Mouse (Mus musculus) CH12.LX (cell line): Measurements from ENCODE around the gene Coro6. TPM values are rescaled to one million over a fixed set of nuclear protein-coding genes. Genes with fewer than 3 reads are reported as not detected.
A peak's percentile ranks its signal among the peaks of the same experiment; 100 is the strongest.

Experiments used
- DNase-seq: peaks from one replicate; pipeline ENCODE4 v3.0.0-alpha.2; 2013; ENCODE audit errors: extremely low read depth
- H3K27ac ChIP-seq: 2 replicates; pipeline ENCODE4 v1.5.1; 2012; ENCODE audit warnings: low read depth, mild to moderate bottlenecking, control low read depth, moderate library complexity; ENCODE audit not compliant: insufficient read depth
- H3K27me3 ChIP-seq: replicated peaks from 2 replicates; pipeline ENCODE3; 2012; ENCODE audit warnings: inconsistent platforms
- H3K36me3 ChIP-seq, 2 experiments: replicated peaks in 1 of 2; 2 replicates each; pipeline versions ENCODE3 to v1.6.1; 2012; ENCODE audit warnings: inconsistent platforms in 1 of 2, low read length in 1 of 2, mild to moderate bottlenecking in 1 of 2, mixed read lengths in 1 of 2, moderate library complexity in 1 of 2; ENCODE audit not compliant: control insufficient read depth in 1 of 2, insufficient read depth in 1 of 2
- H3K4me1 ChIP-seq, 2 experiments: 2 replicates each; pipeline ENCODE4 v1.6.1; 2012; ENCODE audit warnings: inconsistent platforms in 1 of 2, moderate library complexity in 1 of 2; ENCODE audit not compliant: insufficient read depth in 2 of 2, control insufficient read depth in 1 of 2
- H3K4me2 ChIP-seq: 2 replicates; pipeline ENCODE4 v1.6.1; 2012; ENCODE audit warnings: low read depth, mild to moderate bottlenecking, control low read depth; ENCODE audit not compliant: poor library complexity, insufficient read depth, severe bottlenecking
- H3K4me3 ChIP-seq, 3 experiments: fragments of 150-350 bp in 1 of 3; sonication (generic) in 1 of 3; replicated peaks in 1 of 3; 2 replicates each; pipeline versions ENCODE3 to v1.5.1; 2011 to 2012; ENCODE audit warnings: low read depth in 2 of 3, low read length in 2 of 3, mild to moderate bottlenecking in 2 of 3, moderate library complexity in 2 of 3, control low read depth in 1 of 3, improper control_type of control experiment in 1 of 3, inconsistent platforms in 1 of 3, mixed read lengths in 1 of 3; ENCODE audit not compliant: poor library complexity in 1 of 3
- H3K79me2 ChIP-seq: replicated peaks from 2 replicates; pipeline ENCODE4 v1.6.1; 2012; ENCODE audit warnings: mild to moderate bottlenecking, moderate library complexity; ENCODE audit not compliant: control insufficient read depth, poor library complexity, insufficient read depth, severe bottlenecking; ENCODE audit errors: extremely low read depth
- H3K9ac ChIP-seq: 2 replicates; pipeline ENCODE4 v1.6.1; 2012; ENCODE audit warnings: low read depth, mild to moderate bottlenecking, control low read depth, moderate library complexity; ENCODE audit not compliant: insufficient read depth
- H3K9me3 ChIP-seq: replicated peaks from 2 replicates; pipeline ENCODE3; 2012; ENCODE audit warnings: low read length, inconsistent platforms, mixed read lengths
- CTCF ChIP-seq, 2 experiments: IDR thresholded peaks in 1 of 2; conservative IDR thresholded peaks in 1 of 2; 2 replicates each; pipeline ENCODE4 v1.5.1; 2011 to 2012; ENCODE audit warnings: low read depth in 2 of 2, low read length in 2 of 2, improper control_type of control experiment in 1 of 2, inconsistent platforms in 1 of 2, mild to moderate bottlenecking in 1 of 2, moderate library complexity in 1 of 2
- E2F4 ChIP-seq: IDR thresholded peaks from 2 replicates; pipeline ENCODE4 v1.6.1; 2011; ENCODE audit warnings: low read depth, low read length, improper control_type of control experiment; ENCODE audit not compliant: insufficient replicate concordance
- ELF1 ChIP-seq: IDR thresholded peaks from 2 replicates; pipeline ENCODE4 v1.6.1; 2014; ENCODE audit warnings: low read depth, mild to moderate bottlenecking, inconsistent platforms, low read length, improper control_type of control experiment
- EP300 ChIP-seq: IDR thresholded peaks from 2 replicates; pipeline ENCODE4 v1.6.1; 2011; ENCODE audit warnings: low read length, improper control_type of control experiment
- HCFC1 ChIP-seq: IDR thresholded peaks from 2 replicates; pipeline ENCODE4 v1.6.1; 2012; ENCODE audit warnings: low read depth, mild to moderate bottlenecking, inconsistent platforms, low read length, improper control_type of control experiment
- MAFK ChIP-seq: IDR thresholded peaks from 2 replicates; pipeline ENCODE4 v1.6.1; 2011; ENCODE audit warnings: low read length, improper control_type of control experiment; ENCODE audit not compliant: insufficient replicate concordance
- MAX ChIP-seq: IDR thresholded peaks from 2 replicates; pipeline ENCODE4 v1.6.1; 2011; ENCODE audit warnings: low read length, improper control_type of control experiment
- MXI1 ChIP-seq: IDR thresholded peaks from 2 replicates; pipeline ENCODE4 v1.6.1; 2011; ENCODE audit warnings: mild to moderate bottlenecking, low read depth, low read length, improper control_type of control experiment
- NELFE ChIP-seq: IDR thresholded peaks from 2 replicates; pipeline ENCODE4 v1.6.1; 2011; ENCODE audit warnings: low read depth, low read length, improper control_type of control experiment
- NRF1 ChIP-seq: IDR thresholded peaks from 2 replicates; pipeline ENCODE4 v1.6.1; 2014; ENCODE audit warnings: low read depth, mild to moderate bottlenecking, inconsistent platforms, low read length, improper control_type of control experiment, moderate library complexity
- PAX5 ChIP-seq: IDR thresholded peaks from 2 replicates; pipeline ENCODE4 v1.6.1; 2012; ENCODE audit warnings: low read length, inconsistent platforms, mixed read lengths
- SIN3A ChIP-seq: IDR thresholded peaks from 2 replicates; pipeline ENCODE4 v1.6.1; 2012; ENCODE audit warnings: low read length, improper control_type of control experiment, inconsistent platforms
- SMC3 ChIP-seq: IDR thresholded peaks from 2 replicates; pipeline ENCODE4 v1.6.1; 2011; ENCODE audit warnings: low read depth, low read length, improper control_type of control experiment
- TBP ChIP-seq: conservative IDR thresholded peaks from 2 replicates; pipeline ENCODE4 v1.6.1; 2011; ENCODE audit warnings: low read depth, low read length, improper control_type of control experiment
- USF2 ChIP-seq: conservative IDR thresholded peaks from 2 replicates; pipeline ENCODE4 v1.6.1; 2011; ENCODE audit warnings: low read depth, low read length, improper control_type of control experiment
- ZC3H11A ChIP-seq: IDR thresholded peaks from 2 replicates; pipeline ENCODE4 v1.6.1; 2012; ENCODE audit warnings: low read depth, mild to moderate bottlenecking, inconsistent platforms, low read length, improper control_type of control experiment
- ZNF384 ChIP-seq: IDR thresholded peaks from 2 replicates; pipeline ENCODE4 v1.6.1; 2012; ENCODE audit warnings: low read depth, low read length, improper control_type of control experiment, inconsistent platforms
- dilution Hi-C: fragments of 300-500 bp; cut with MboI; formaldehyde crosslinking; loops from 2 replicates; pipeline ENCODE4 v1.14.3; 2020; ENCODE audit warnings: low sequenced_read_pairs; ENCODE audit not compliant: extremely low pct_unique_long_range_greater_than_20kb, extremely low pct_ligation_motif_present
- in situ Hi-C: fragments of 300-500 bp; cut with MboI; formaldehyde crosslinking; loops from 3 replicates; pipeline ENCODE4 v1.14.3; 2019; ENCODE audit warnings: low sequenced_read_pairs, low pct_ligation_motif_present, low pct_unique_long_range_greater_than_20kb, mixed read lengths
- polyA plus RNA-seq: library from polyadenylated mRNA; unstranded; fragments of >175 nt; gene quantifications from 2 replicates; pipeline ENCODE4 v1.2.1, GENCODE M21; 2012; ENCODE audit warnings: low read depth; ENCODE audit not compliant: insufficient read length
- total RNA-seq, 2 experiments: library from RNA; depleted of rRNA; stranded (reverse); fragments of 300-350 nt in 1 of 2; fragments of >200 nt in 1 of 2; gene quantifications; 2 replicates each; pipeline ENCODE4 v1.2.3; 2012 to 2014

Coro6 gene
- total and polyA plus RNA-seq, 3 experiments = 0.25 to 0.39 TPM; not detected in 1

- TF ChIP-seq MAX (peak; percentile 39; the same call in 1 of the 2 replicates), ZNF384 (no peak), MAFK (peak; percentile 65; the same call in 1 of the 2 replicates), NRF1 (peak; percentile 36; the same call in 1 of the 2 replicates), MXI1 (0 out of 2 replicates have a peak, but pooled peaks have one; percentile 19), SIN3A (peak; percentile 40; the same call in 1 of the 2 replicates), ELF1 (peak; percentile 37; the same call in 1 of the 2 replicates), ZC3H11A (0 out of 2 replicates have a peak, but pooled peaks have one; percentile 5), USF2 (no peak), PAX5 (no peak)
These were observed 5.6 kb downstream of the Coro6 start (continued) for GRCm38 (mm10) chr11:77467784-77468183.

GRCm38 (mm10) chr11:77468397-77468796, 6.2 kb downstream of the Coro6 start:
- Histone ChIP-seq H3K9ac (no peak overlapping the region), H3K9me3 (no peaks in the 10 kb centered on the region), H3K79me2 (no peaks in the 10 kb centered on the region), H3K4me2 (no peak overlapping the region), H3K27me3 (peaks cover 36% of the 10 kb centered on the region), H3K4me3 (no peak overlapping the region), H3K27ac (no peak overlapping the region), H3K4me1 (peaks cover 9 to 11% of the 10 kb centered on the region in 2 experiments), H3K36me3 (peaks cover 0 to 3% of the 10 kb centered on the region in 2 experiments)
- no peak for DNase-seq
- in situ Hi-C loops (loop anchor here (25.0 kb wide), 1 partner anchor 481 kb away; the partner anchor contains the start of gene Slc6a4), dilution Hi-C loops (no loop called here)
- TF ChIP-seq TBP = no peak
- TF ChIP-seq HCFC1 = no peak
- TF ChIP-seq EP300 = no peak
- peak; percentile 97 for TF ChIP-seq MAFK
- TF ChIP-seq NELFE = no peak
- no peak for TF ChIP-seq E2F4

GRCm38 (mm10) chr11:77471407-77471806, 9.2 kb downstream of the Coro6 start:
- H3K27me3 ChIP-seq = peaks cover 21% of the 10 kb centered on the region
- in situ Hi-C loops = loop anchor here (25.0 kb wide), 1 partner anchor 484 kb away; the partner anchor contains the start of gene Slc6a4
- peaks cover 6 to 11% of the 10 kb centered on the region in 2 experiments for H3K4me1 ChIP-seq
- H3K4me2 ChIP-seq = no peak overlapping the region
- H3K79me2 ChIP-seq = no peaks in the 10 kb centered on the region
- peaks cover 0 to 3% of the 10 kb centered on the region in 2 experiments for H3K36me3 ChIP-seq
- dilution Hi-C loops = no loop called here
- TF ChIP-seq SMC3 = no peak
- 0 out of 4 replicates have a peak, but pooled peaks of 1 of the 2 experiments have one; percentile 9 for TF ChIP-seq CTCF (conservative IDR thresholded peaks at IDR 0.05 in 1 of 2, IDR thresholded peaks at IDR 0.05 in 1 of 2; ENCODE audit: low read depth in 2 of 2, low read length in 2 of 2)
- no peak for DNase-seq
- H3K9ac ChIP-seq = no peak overlapping the region
- H3K27ac ChIP-seq = no peak overlapping the region
- no peaks in the 10 kb centered on the region for H3K9me3 ChIP-seq
- no peak overlapping the region for H3K4me3 ChIP-seq
